Mouse (Mus musculus) erythroid progenitor cell, adult 5-6 weeks (primary cell): ENCODE data around the gene Vmn1r192. TPM values are rescaled to one million over a fixed set of nuclear protein-coding genes. Genes with fewer than 3 reads are reported as not detected.
"Not testable (repeated sequence)": the region's sequence is repeated elsewhere in the genome, so short reads cannot be mapped to it uniquely, and the experiment has no call there.

ENCODE experiments used
- ATAC-seq: replicated peaks from 2 replicates; pipeline ENCODE4 v1.8.0; 2016; ENCODE audit warnings: moderate number of reproducible peaks, mild to moderate bottlenecking, moderate TSS enrichment, inconsistent platforms; ENCODE audit not compliant: poor library complexity, low FRiP score, severe bottlenecking
- total RNA-seq, 2 experiments: library from RNA; stranded (forward) in 1 of 2; stranded (reverse) in 1 of 2; fragments of 150-400 nt in 1 of 2; fragments of 186-747, 209-891 nt in 1 of 2; gene quantifications; 2 replicates each; pipeline versions ENCODE4 v1.2.3 to v1.2.4; 2015 to 2017; ENCODE audit warnings: low replicate concordance in 2 of 2

Gene Vmn1r192
- total RNA-seq (2015; ENCODE audit: low replicate concordance) (not detected in 2 replicates), total RNA-seq (2017; ENCODE audit: low replicate concordance) (not detected in 2 replicates)

GRCm38 (mm10) chr13:22191041-22191440 lies at the start of gene Vmn1r192:
TSS of gene Vmn1r192 (minus strand) at chr13:22191141.
- no peak for ATAC-seq

DNA sequence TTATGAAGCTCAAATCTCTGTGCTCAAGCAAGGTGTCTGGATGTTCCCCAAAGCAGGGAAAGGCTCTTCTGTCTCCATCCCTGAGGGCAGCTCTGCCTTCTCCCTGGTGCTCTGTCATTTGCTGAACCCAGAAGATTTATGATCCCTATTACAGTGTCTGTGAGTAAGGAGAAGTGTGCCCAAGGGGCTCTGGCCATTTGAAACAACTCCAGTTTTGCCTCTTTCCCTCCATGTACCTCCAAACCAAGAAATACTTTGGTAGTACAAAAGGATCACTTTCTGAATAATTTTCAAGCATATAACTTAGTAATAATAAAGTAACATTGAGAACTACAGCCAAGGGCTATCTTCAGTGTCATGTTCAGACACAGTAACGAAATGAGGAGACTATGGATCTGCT lies 32.1 kb upstream of the Vmn1r192 start, which contains the start of gene Vmn1r193:
Gene Vmn1r193 (minus strand): TSS at position 101 of the 400 bp plus-strand sequence.
- not testable (repeated sequence) for ATAC-seq

DNA sequence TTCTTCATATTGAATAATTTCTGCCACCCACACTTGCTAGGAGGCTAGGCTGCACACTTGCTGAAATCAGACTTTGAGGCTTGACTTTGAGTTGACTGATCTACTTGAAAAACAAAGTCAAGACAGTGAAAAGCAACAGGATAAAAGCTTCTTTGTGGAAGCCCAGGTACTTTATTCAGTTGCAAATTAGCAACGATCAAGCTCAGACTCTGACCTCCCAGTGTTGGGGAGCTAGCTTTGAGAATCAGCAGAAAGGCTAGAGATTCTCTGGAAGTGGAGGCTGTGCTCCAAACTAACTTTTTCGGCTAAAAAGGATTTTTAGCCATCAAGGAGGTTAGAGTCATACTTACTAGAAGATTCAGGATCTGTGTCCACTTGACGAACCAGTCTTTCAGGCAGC lies 1.8 kb upstream of the Vmn1r192 start:
- not testable (repeated sequence) for ATAC-seq

DNA sequence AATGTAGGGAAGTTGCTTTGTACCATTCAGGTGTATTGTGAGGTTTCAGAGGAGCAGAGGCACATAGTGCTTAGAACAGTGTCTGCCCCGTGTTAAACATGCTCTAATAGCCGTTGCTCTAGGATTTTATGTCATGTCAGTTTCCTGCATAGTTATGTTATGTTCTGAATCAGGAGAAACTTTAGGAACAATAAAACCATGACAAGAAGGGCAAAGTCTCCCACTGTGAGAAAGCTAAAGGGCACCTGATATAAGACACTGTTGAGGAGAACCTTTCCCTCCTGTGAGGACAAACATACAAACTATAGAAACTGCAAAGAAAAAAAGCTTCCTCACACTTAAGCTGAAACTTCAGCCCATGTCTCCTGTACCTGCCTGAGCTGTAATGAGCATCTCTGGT lies 556 bp downstream of the Vmn1r192 start:
- ATAC-seq: no peak

GRCm38 (mm10) chr13:22189313-22189712 lies 1.6 kb downstream of the Vmn1r192 start:
- no peak for ATAC-seq

- no peak for ATAC-seq
Observed at GRCm38 (mm10) chr13:22183869-22184268, 7.1 kb downstream of the Vmn1r192 start, which contains the start of gene Vmn1r191. TSS of gene Vmn1r191 (minus strand) at chr13:22183969.

DNA sequence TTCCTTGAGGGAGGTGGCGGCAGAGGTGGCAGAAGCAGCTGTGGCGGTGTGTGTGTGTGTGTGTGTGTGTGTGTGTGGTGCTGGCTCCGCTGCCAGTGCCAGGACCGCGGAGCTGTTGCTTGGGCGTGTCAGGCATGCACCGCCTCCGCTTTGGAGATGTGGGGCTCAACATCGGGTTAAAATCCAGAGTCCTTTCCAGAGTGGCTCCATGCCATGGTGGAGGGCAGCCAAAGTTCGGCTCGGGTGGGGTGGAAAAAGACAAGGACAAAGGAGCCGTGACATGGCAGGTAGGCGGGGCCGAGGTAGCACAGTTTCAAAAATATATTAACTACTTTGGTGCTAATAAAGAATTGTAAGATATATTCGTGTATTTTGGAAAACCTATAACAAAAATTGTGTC lies 22.5 kb downstream of the Vmn1r192 start:
- no peak for ATAC-seq

- not testable (repeated sequence) for ATAC-seq
Observed at GRCm38 (mm10) chr13:22136495-22137293, 54.2 kb downstream of the Vmn1r192 start.

Other genes starting within 250 kb of the Vmn1r192 start
- gene Zfp184, start 246.0 kb downstream of the Vmn1r192 start, total RNA-seq (2015; ENCODE audit: low replicate concordance): not detected in 2 replicates
- gene Zfp184, start 246.0 kb downstream of the Vmn1r192 start, total RNA-seq (2017; ENCODE audit: low replicate concordance): 1.3 TPM in 1 of 2 replicates, not detected in the other
- not detected in 2 replicates for gene Pom121l2, start 209.9 kb downstream of the Vmn1r192 start, total RNA-seq (2015; ENCODE audit: low replicate concordance)
- not detected in 2 replicates for gene Pom121l2, start 209.9 kb downstream of the Vmn1r192 start, total RNA-seq (2017; ENCODE audit: low replicate concordance)
- gene Prss16, start 181.4 kb downstream of the Vmn1r192 start, total RNA-seq (2015; ENCODE audit: low replicate concordance): 4.0 TPM in 1 of 2 replicates, not detected in the other
- not detected in 2 replicates for gene Prss16, start 181.4 kb downstream of the Vmn1r192 start, total RNA-seq (2017; ENCODE audit: low replicate concordance)
- 4.6 TPM in 1 of 2 replicates, not detected in the other for gene Hist1h2ah, start 155.6 kb downstream of the Vmn1r192 start, total RNA-seq (2015; ENCODE audit: low replicate concordance)
- 2,615 and 4,600 TPM in 2 replicates for gene Hist1h2ah, start 155.6 kb downstream of the Vmn1r192 start, total RNA-seq (2017; ENCODE audit: low replicate concordance)
- gene Hist1h2bk, start 155.3 kb downstream of the Vmn1r192 start, total RNA-seq (2015; ENCODE audit: low replicate concordance): 206 and 707 TPM in 2 replicates
- 2,593 and 2,906 TPM in 2 replicates for gene Hist1h2bk, start 155.3 kb downstream of the Vmn1r192 start, total RNA-seq (2017; ENCODE audit: low replicate concordance)
- 116 and 173 TPM in 2 replicates for gene Hist1h4i, start 149.8 kb downstream of the Vmn1r192 start, total RNA-seq (2015; ENCODE audit: low replicate concordance)
- gene Hist1h4i, start 149.8 kb downstream of the Vmn1r192 start, total RNA-seq (2017; ENCODE audit: low replicate concordance): 364 and 489 TPM in 2 replicates
- 142 and 172 TPM in 2 replicates for gene Hist1h2ag, start 148.2 kb downstream of the Vmn1r192 start, total RNA-seq (2015; ENCODE audit: low replicate concordance)
- 3,967 and 4,951 TPM in 2 replicates for gene Hist1h2ag, start 148.2 kb downstream of the Vmn1r192 start, total RNA-seq (2017; ENCODE audit: low replicate concordance)
- gene Hist1h2bj, start 147.9 kb downstream of the Vmn1r192 start, total RNA-seq (2015; ENCODE audit: low replicate concordance): 153 and 245 TPM in 2 replicates
- gene Hist1h2bj, start 147.9 kb downstream of the Vmn1r192 start, total RNA-seq (2017; ENCODE audit: low replicate concordance): 1,461 and 1,550 TPM in 2 replicates
- not detected in 2 replicates for gene Vmn1r188, start 106.7 kb downstream of the Vmn1r192 start, total RNA-seq (2015; ENCODE audit: low replicate concordance)
- 0.26 TPM in 1 of 2 replicates, not detected in the other for gene Vmn1r188, start 106.7 kb downstream of the Vmn1r192 start, total RNA-seq (2017; ENCODE audit: low replicate concordance)
- 0.36 TPM in 1 of 2 replicates, not detected in the other for gene Vmn1r189, start 85.3 kb downstream of the Vmn1r192 start, total RNA-seq (2015; ENCODE audit: low replicate concordance)
- not detected in 2 replicates for gene Vmn1r189, start 85.3 kb downstream of the Vmn1r192 start, total RNA-seq (2017; ENCODE audit: low replicate concordance)
- gene Vmn1r191, start 7.2 kb downstream of the Vmn1r192 start, total RNA-seq (2015; ENCODE audit: low replicate concordance): not detected in 2 replicates
- not detected in 2 replicates for gene Vmn1r191, start 7.2 kb downstream of the Vmn1r192 start, total RNA-seq (2017; ENCODE audit: low replicate concordance)
- not detected in 2 replicates for gene Vmn1r193, start 32.0 kb upstream of the Vmn1r192 start, total RNA-seq (2015; ENCODE audit: low replicate concordance)
- gene Vmn1r193, start 32.0 kb upstream of the Vmn1r192 start, total RNA-seq (2017; ENCODE audit: low replicate concordance): not detected in 2 replicates
- gene Vmn1r194, start 53.1 kb upstream of the Vmn1r192 start, total RNA-seq (2015; ENCODE audit: low replicate concordance): not detected in 2 replicates
- gene Vmn1r194, start 53.1 kb upstream of the Vmn1r192 start, total RNA-seq (2017; ENCODE audit: low replicate concordance): not detected in 2 replicates
- not detected in 2 replicates for gene Vmn1r195, start 79.4 kb upstream of the Vmn1r192 start, total RNA-seq (2015; ENCODE audit: low replicate concordance)
- gene Vmn1r195, start 79.4 kb upstream of the Vmn1r192 start, total RNA-seq (2017; ENCODE audit: low replicate concordance): not detected in 2 replicates
- not detected in 2 replicates for gene Vmn1r196, start 98.8 kb upstream of the Vmn1r192 start, total RNA-seq (2015; ENCODE audit: low replicate concordance)
- gene Vmn1r196, start 98.8 kb upstream of the Vmn1r192 start, total RNA-seq (2017; ENCODE audit: low replicate concordance): not detected in 2 replicates
- gene Vmn1r197, start 133.4 kb upstream of the Vmn1r192 start, total RNA-seq (2015; ENCODE audit: low replicate concordance): not detected in 2 replicates
- not detected in 2 replicates for gene Vmn1r197, start 133.4 kb upstream of the Vmn1r192 start, total RNA-seq (2017; ENCODE audit: low replicate concordance)
- gene Vmn1r198, start 159.2 kb upstream of the Vmn1r192 start, total RNA-seq (2015; ENCODE audit: low replicate concordance): not detected in 2 replicates
- gene Vmn1r198, start 159.2 kb upstream of the Vmn1r192 start, total RNA-seq (2017; ENCODE audit: low replicate concordance): not detected in 2 replicates
- gene Vmn1r199, start 188.7 kb upstream of the Vmn1r192 start, total RNA-seq (2015; ENCODE audit: low replicate concordance): not detected in 2 replicates
- gene Vmn1r199, start 188.7 kb upstream of the Vmn1r192 start, total RNA-seq (2017; ENCODE audit: low replicate concordance): not detected in 2 replicates
- gene Vmn1r200, start 199.2 kb upstream of the Vmn1r192 start, total RNA-seq (2015; ENCODE audit: low replicate concordance): not detected in 2 replicates
- gene Vmn1r200, start 199.2 kb upstream of the Vmn1r192 start, total RNA-seq (2017; ENCODE audit: low replicate concordance): not detected in 2 replicates